Mouse (Mus musculus): ENCODE measurements at regions not wholly inside any gene's neighbourhood (a gene's known extent, or its start where the extent isn't known, plus 50 kb on each side); places are given as distances from the start of the nearest gene placed in this dataset.

- no peaks in the 10 kb centered on the region for H3K9me3 ChIP-seq (replicated peaks; ENCODE audit: insufficient read depth, low read length)
- no peak overlapping the region for H3K9ac ChIP-seq (ENCODE audit: control insufficient read depth, low read depth, low read length, poor library complexity, severe bottlenecking)
These were observed 278.9 kb downstream of the Vrk1 start for GRCm38 (mm10) chr12:106288791-106289515.

DNA sequence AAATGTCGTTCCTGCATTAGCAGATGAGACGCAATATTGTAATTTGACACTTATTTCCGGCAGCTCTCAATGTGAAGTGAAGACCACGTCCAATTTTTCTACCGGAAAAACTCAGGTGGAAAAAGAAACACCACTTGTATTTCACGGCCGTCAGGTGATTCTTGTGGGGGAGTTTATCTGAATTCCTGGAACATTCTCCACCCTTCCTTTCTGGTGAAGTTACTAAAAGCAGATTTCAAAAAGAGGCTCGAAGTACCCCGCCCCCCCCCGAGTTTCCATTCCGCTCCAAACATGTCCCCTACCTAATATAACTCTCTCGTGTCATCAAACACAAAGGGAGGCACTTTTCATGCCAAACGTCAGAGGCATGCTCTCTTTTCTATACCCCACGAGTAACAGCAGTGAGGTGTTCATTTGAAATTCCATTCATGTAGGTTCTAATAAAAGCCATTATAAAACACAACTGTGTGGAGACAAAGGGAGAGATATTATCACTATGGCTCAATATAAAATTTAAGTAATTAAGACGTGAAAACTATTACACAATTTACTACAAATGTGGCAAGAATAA, 281.5 kb downstream of the Vrk1 start:
- H3K36me3 ChIP-seq (ENCODE audit: control insufficient read depth in 1 of 2, insufficient read depth in 2 of 2, low read length in 2 of 2): no peaks in the 10 kb centered on the region
- no peaks in the 10 kb centered on the region for H3K79me2 ChIP-seq (ENCODE audit: control insufficient read depth, insufficient read depth, low read length, poor library complexity)
- TF ChIP-seq ELF1 (IDR thresholded peaks at IDR 0.05; ENCODE audit: low read depth, low read length) (no peak), MAZ (IDR thresholded peaks at IDR 0.05; ENCODE audit: low read depth, low read length) (no peak), MEF2A (IDR thresholded peaks at IDR 0.05; ENCODE audit: extremely low read depth, insufficient replicate concordance, low read depth, low read length, poor library complexity, severe bottlenecking) (no peak), MAX (IDR thresholded peaks at IDR 0.05; ENCODE audit: low read length) (no peak), NRF1 (IDR thresholded peaks at IDR 0.05; ENCODE audit: insufficient read depth, low read depth, low read length, poor library complexity, severe bottlenecking) (no peak), GATA1 (IDR thresholded peaks at IDR 0.05; ENCODE audit: low read depth, low read length) (no peak), USF1 (IDR thresholded peaks at IDR 0.05; ENCODE audit: low read depth, low read length) (no peak), BHLHE40 (IDR thresholded peaks at IDR 0.05; ENCODE audit: borderline replicate concordance, low read depth, low read length) (no peak), ETS1 (IDR thresholded peaks at IDR 0.05; ENCODE audit: low read depth, low read length) (no peak), RAD21 (IDR thresholded peaks at IDR 0.05; ENCODE audit: low read depth, low read length) (no peak), NELFE (IDR thresholded peaks at IDR 0.05; ENCODE audit: low read depth, low read length) (no peak), POLR2AphosphoS5 (IDR thresholded peaks at IDR 0.05; ENCODE audit: borderline replicate concordance, low read depth, low read length) (no peak), TBP (IDR thresholded peaks at IDR 0.05; ENCODE audit: low read depth, low read length) (no peak), SMC3 (IDR thresholded peaks at IDR 0.05; ENCODE audit: low read depth, low read length) (no peak)
- no peak overlapping the region for H3K27ac ChIP-seq (ENCODE audit: control insufficient read depth, low read depth, low read length)
- H3K4me1 ChIP-seq (ENCODE audit: control insufficient read depth in 1 of 2, insufficient read depth in 2 of 2, low read length in 2 of 2): no peaks in the 10 kb centered on the region
- DNase-seq (ENCODE audit: low read depth, low spot score): no peak
- no peak overlapping the region for H3K9ac ChIP-seq (ENCODE audit: control insufficient read depth, low read depth, low read length, poor library complexity, severe bottlenecking)
- H3K27me3 ChIP-seq (ENCODE audit: control insufficient read depth in 1 of 2, insufficient read depth in 2 of 2, low read length in 2 of 2): no peaks in the 10 kb centered on the region
- no peak overlapping the region for H3K4me3 ChIP-seq (ENCODE audit: control insufficient read depth in 1 of 2, insufficient read depth in 1 of 2, low read depth in 2 of 2, low read length in 2 of 2)
- H3K9me3 ChIP-seq (replicated peaks; ENCODE audit: insufficient read depth, low read length): no peaks in the 10 kb centered on the region

More at GRCm38 (mm10) chr12:106288791-106289515, 278.9 kb downstream of the Vrk1 start:
- TF ChIP-seq POLR2AphosphoS5 (IDR thresholded peaks at IDR 0.05; ENCODE audit: borderline replicate concordance, low read depth, low read length) (no peak), ETS1 (IDR thresholded peaks at IDR 0.05; ENCODE audit: low read depth, low read length) (no peak), GATA1 (IDR thresholded peaks at IDR 0.05; ENCODE audit: low read depth, low read length) (no peak), ZKSCAN1 (IDR thresholded peaks at IDR 0.05; ENCODE audit: low read depth, low read length) (no peak), ELF1 (IDR thresholded peaks at IDR 0.05; ENCODE audit: low read depth, low read length) (no peak)
- no peaks in the 10 kb centered on the region for H3K4me1 ChIP-seq (ENCODE audit: control insufficient read depth in 1 of 2, insufficient read depth in 2 of 2, low read length in 2 of 2)
- H3K4me3 ChIP-seq (ENCODE audit: control insufficient read depth in 1 of 2, insufficient read depth in 1 of 2, low read depth in 2 of 2, low read length in 2 of 2): no peak overlapping the region
- no peak overlapping the region for H3K27ac ChIP-seq (ENCODE audit: control insufficient read depth, low read depth, low read length)
- no peak for DNase-seq (ENCODE audit: low read depth, low spot score)
- H3K27me3 ChIP-seq (ENCODE audit: control insufficient read depth in 1 of 2, insufficient read depth in 2 of 2, low read length in 2 of 2): no peaks in the 10 kb centered on the region
- H3K36me3 ChIP-seq (ENCODE audit: control insufficient read depth in 1 of 2, insufficient read depth in 2 of 2, low read length in 2 of 2): no peaks in the 10 kb centered on the region
- no peaks in the 10 kb centered on the region for H3K79me2 ChIP-seq (ENCODE audit: control insufficient read depth, insufficient read depth, low read length, poor library complexity)
